Mouse (Mus musculus) urinary bladder, postnatal 4 days (tissue): ENCODE measurements around the gene Pkp4.

ENCODE experiments used
- DNase-seq, 2 experiments: peaks; one replicate each; pipeline ENCODE4 v3.0.0; 2021 to 2022; ENCODE audit warnings: low spot score in 2 of 2

Pkp4 gene

GRCm38 (mm10) chr2:59272713-59273112, 112.1 kb downstream of the Pkp4 start:
- DNase-seq = no peak

DNA sequence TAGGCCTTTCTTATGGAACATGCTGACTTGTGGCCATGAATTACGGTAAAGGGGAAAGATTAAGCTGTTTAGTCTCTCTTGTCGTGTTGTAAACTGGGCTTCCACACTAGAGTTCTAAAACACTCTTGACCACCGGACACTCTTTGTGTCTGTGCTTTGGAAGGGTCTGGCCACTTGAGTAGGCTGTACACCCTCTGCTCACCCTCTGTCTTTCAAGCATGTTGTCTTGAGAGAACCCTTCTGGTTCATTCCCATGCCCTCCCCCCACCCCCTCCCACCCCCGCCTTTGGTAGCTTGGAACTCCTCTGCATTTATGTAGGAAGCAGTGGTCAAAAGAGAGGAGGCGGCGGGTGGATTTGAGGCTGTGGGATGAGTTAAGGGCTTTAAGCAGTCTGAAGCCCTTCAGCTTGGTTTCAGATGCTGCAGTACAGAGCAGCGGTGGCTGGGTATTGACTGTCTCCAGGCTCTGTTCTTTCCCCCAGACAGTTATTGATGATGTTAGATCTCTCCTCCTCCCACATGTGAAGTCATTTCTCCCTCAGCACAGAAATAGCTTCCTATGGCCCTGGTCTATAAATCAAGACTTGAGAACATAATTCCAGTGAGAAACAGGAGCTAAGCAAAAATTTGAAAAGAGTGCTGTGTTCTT, 120.4 kb downstream of the Pkp4 start:
- DNase-seq = no peak

GRCm38 (mm10) chr2:59282966-59283365, 122.3 kb downstream of the Pkp4 start:
- DNase-seq = no peak

GRCm38 (mm10) chr2:59284216-59284615, 123.6 kb downstream of the Pkp4 start:
- DNase-seq = no peak

DNA sequence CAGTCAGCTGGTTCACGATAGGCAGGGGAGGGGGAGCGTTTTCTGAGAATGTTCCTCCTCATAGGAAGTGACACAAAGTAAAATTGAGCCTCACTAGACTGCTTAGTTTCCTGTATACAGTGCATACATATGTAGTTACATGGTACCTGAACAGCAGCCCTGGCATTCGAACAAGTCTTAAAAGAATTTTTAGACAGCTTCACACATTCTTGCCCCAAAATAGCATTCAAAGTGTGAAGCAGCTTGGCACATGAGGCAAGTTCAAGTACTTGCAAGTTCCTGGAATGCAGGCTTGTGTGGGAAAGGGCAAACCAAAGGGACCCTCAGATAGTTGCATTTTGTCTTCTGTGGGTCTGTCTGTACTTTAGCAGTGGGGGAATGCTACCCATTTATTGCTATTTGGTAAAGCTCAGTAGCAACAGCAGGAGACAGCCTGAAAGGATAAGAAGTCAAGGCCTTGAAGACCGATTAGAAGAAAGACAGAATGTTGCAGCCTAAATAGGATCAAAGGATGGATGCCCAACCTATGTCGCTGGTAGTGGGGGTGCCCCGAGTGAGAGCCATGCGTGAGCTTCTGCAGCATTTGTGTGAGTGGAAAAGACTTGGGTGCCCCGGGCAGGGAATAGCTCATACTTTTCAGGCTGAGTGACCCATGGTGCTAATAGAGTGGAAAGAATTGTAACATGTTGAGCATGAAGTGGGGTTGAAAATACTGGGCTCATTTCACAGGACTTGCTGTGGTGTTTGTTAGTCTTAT, 124.3 kb downstream of the Pkp4 start:
- DNase-seq = no peak

- no peak for DNase-seq
Measured at GRCm38 (mm10) chr2:59285581-59285980, 124.9 kb downstream of the Pkp4 start.

DNA sequence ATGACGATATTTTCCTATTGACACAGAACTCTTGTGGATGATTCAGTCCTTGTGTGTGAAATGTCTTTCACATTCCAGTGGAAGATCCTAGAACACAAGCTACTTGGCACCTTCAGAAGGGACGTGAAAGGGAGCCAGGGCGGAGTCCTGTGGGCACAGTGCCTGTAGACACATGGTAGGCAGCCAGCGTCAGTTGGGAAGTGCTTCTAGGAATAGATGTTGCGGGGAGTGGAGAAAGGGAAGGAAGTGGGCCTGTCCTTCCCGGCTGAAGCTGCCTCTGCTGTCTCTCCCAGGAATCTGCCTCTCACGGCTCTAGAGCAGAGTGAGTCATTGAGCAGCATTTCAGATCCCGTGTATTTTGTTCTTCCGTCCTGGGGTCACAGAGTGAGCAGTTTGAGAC, 125.6 kb downstream of the Pkp4 start:
- DNase-seq = peak in 1 of 2 experiments; percentile 36

DNA sequence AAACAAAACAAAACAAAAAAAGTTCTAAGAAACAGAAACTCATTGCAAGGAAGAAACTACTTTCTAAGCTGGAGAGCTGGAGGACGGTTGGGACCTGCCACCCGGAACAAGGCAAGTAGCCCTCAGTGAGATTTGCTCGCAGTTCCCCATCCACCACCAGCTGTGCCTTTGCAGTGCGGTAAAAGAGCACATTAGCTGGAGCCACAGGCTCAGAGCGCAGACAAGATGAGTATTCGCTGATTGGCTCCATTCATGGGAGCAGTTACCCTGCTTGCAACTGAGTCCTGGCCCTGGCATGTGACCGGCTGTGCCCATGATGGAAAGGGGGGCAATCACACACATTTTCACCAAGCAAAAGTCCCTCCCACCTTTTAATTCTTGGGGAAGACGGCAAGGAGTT, 127.0 kb downstream of the Pkp4 start:
- DNase-seq = no peak

- DNase-seq = no peak
Measured at GRCm38 (mm10) chr2:59289411-59289810, 128.8 kb downstream of the Pkp4 start.

- no peak for DNase-seq
Measured at GRCm38 (mm10) chr2:59290391-59290790, 129.7 kb downstream of the Pkp4 start.

DNA sequence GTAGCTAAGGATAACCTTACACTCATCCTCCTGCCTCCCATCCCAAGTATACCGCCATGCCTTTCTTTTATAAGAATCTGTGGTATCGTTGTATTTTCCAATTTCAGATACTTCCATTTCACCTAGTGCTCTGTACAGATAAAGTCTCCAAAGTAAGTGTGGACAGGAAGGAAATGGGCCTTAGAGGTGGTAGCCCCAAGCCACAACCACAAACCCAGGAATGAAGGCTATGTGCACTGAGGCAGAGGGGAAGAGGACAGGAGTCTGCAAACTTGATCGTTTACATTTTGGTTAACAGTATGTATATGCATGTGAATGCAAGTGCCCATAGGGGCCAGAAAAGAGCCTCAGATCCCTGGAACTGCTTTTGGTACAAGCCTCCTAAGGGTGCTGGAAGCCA, 139.2 kb downstream of the Pkp4 start:
- DNase-seq = no peak

DNA sequence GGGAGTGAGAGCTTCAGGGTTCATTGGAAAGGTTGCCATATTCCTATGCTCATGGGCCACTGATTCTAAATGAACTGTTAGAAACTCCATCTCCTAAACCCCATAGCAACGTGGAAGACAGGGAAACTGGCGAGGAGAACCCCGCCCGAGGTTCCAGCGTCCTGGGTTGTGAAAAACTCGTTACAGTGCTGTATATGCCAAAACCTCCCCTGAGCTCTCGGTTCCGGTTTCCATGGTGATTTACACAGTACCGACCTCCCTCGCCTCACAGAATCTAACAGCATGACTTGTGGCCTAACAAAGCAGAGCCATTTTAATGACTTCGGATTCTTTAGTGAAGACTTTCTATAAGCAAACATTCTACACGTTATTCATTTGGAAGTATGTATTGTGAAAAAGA, 141.0 kb downstream of the Pkp4 start:
- DNase-seq = no peak

- no peak for DNase-seq
Measured at GRCm38 (mm10) chr2:59302430-59302829, 141.8 kb downstream of the Pkp4 start.

DNA sequence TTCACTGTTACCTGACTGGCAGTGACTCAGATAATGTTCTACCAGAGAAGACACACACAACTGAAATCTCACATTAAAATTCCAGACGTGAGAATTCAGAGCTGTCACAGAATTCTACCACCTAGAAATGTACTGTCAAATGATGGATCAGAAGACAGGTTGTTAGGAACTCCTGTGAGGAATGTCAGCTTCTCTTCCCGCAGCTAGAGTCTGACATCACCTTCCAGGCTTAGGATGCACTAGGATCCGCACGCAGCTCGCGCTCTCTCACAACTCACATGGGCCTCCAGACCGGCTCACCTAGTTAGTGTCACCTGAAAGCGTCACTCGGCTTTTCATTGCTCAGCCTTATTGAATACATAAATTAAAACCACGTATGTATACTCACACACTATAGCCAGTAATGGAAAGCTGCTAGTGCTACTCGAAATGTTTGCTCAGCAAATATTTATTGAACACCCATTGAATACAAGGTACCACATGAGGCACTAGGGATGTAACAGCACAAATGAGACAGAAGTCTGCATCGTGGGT, 142.9 kb downstream of the Pkp4 start:
- no peak for DNase-seq

DNA sequence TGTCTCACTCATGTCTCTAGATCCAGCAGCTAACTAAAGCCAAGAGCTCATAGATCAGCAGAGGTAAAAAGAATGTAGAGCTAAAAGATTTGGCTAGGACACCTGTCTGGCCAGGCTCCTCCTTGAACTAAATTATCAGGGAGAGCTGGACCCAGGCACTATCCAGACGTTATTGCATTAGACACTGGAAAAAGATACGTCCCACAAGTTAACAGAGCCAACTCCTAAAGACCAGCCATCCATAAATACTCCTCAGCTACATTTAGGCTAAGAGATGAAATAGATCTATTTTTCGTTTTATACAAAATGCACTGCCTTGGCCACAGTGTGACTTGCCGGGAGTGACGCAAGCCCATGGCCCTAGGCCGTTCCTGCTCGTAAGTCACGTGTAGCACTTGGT, 146.7 kb downstream of the Pkp4 start:
- DNase-seq = no peak

DNA sequence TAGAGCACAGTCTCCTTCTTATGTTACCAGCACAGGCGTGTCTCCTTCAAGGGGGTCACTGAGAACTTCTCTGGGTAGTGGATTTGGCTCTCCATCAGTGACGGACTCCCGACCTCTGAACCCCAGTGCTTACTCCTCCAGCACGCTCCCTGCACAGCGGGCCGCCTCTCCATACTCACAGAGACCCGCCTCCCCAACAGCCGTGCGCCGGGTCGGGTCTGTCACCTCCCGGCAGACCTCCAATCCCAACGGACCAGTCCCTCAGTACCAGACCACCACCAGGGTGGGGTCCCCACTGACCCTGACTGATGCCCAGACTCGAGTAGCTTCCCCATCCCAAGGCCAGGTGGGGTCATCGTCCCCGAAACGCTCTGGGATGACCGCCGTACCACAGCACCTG, 147.4 kb downstream of the Pkp4 start:
- DNase-seq = no peak

GRCm38 (mm10) chr2:59313293-59313692, 152.6 kb downstream of the Pkp4 start:
- no peak for DNase-seq

DNA sequence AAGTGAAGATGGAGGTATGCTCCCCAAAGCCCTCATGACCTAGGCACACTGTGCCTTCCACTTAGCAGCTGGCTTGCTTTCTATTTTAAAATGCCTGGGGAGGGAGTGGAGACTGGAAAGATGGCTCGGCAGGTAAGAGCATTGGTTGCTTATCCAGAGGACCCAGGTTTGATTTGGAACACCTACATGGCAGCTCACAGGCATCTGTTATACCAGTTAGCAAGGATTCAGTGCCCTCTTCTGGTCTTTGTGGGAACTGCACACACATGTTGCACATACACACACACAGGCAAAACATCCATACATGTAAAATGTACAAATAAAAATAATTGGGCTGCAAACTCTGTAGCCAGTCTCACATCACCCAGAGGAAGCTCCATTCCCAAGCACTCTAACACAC, 158.0 kb downstream of the Pkp4 start:
- DNase-seq = no peak

DNA sequence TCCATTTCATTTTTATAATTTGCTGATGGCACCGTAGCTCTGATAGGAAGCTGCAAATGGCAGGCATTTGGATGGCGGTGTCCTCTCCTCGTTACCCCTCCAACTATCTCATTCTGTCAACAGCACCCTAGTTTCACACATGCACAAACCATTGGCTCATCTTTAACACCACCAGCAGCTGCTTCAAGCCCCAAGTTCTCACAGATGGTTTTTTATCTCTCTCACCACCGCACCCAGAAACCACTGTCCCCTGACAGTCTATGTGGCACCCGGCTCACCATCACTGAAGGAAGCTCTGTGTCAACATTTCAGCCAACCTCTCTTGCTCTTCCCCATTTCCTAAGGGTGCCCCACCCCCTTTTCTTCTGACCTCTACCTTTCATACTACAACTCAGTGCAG, 167.3 kb downstream of the Pkp4 start:
- DNase-seq = no peak

DNA sequence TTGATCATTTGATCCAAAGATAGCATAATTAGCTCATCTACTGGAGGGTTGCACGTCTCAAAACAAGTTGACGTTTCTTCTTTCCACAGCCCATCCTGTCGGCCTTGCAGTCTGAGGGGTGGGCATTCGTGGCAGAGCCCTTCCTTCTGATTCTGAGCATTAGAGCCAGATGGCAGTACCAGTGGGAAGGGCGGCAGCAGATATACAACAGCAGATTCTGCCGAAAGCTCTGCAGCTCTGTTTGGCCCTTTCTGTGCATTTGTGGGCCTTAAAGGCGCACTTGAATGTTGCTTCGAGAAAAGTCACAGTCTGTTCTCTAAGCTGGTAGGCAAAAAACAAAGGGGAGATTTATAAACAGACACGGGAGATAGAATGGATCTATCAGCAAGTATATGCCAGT, 170.4 kb downstream of the Pkp4 start:
- no peak for DNase-seq

GRCm38 (mm10) chr2:59332523-59332922, 171.9 kb downstream of the Pkp4 start:
- DNase-seq = no peak

GRCm38 (mm10) chr2:59338501-59338900, 177.9 kb downstream of the Pkp4 start:
- no peak for DNase-seq

GRCm38 (mm10) chr2:59338926-59339325, 178.3 kb downstream of the Pkp4 start:
- no peak for DNase-seq
